Comparison of ENCODE assay signal across 19 mouse cellular contexts in genomic region chr19:60030212-60030788, GRCm38 (mm10).
DNase-seq lines count a peak whose midpoint lies in the region; ATAC-seq and TF ChIP-seq lines count a peak whose summit lies in the region.
"Had no signal": no experiment of that assay in that cellular context is flagged by ENCODE, and none has a peak within 500 bp of the region (broad histone marks: within the 10 kb centered on the region; RNA-seq: fewer than 3 reads in every experiment).

No protein-coding gene starts in this region.

- H3K4me2 ChIP-seq in hindbrain, embryonic 14.5 days (replicated peaks) = no peak overlapping the region
- H3K4me2 ChIP-seq in hindbrain, embryonic 12.5 days (replicated peaks) = no peak overlapping the region
- no peak overlapping the region for H3K4me2 ChIP-seq in kidney, postnatal 0 days (ENCODE audit: low read length)
- no peak overlapping the region for H3K4me2 ChIP-seq in neural tube, embryonic 14.5 days (ENCODE audit: low read depth, low read length)
- H3K4me2 ChIP-seq: heart, embryonic 11.5 days; limb, embryonic 12.5 days; liver, embryonic 13.5 days; lung, embryonic 14.5 days; neural tube, embryonic 12.5 days had no signal

- no peak overlapping the region for H3K9ac ChIP-seq in hindbrain, embryonic 14.5 days
- H3K9ac ChIP-seq in hindbrain, embryonic 12.5 days = no peak overlapping the region
- H3K9ac ChIP-seq in kidney, postnatal 0 days (ENCODE audit: low read depth, low read length) = no peak overlapping the region
- H3K9ac ChIP-seq in neural tube, embryonic 14.5 days (replicated peaks; ENCODE audit: low read depth, low read length) = no peak overlapping the region
- H3K9ac ChIP-seq: forebrain, postnatal 0 days; limb, embryonic 12.5 days; liver, embryonic 13.5 days; lung, embryonic 14.5 days; neural tube, embryonic 12.5 days had no signal

- no peaks in the 10 kb centered on the region for H3K9me3 ChIP-seq in hindbrain, embryonic 14.5 days (ENCODE audit: control insufficient read depth, low read length)
- no peaks in the 10 kb centered on the region for H3K9me3 ChIP-seq in hindbrain, embryonic 12.5 days (replicated peaks)
- no peaks in the 10 kb centered on the region for H3K9me3 ChIP-seq in kidney, postnatal 0 days (replicated peaks; ENCODE audit: low read length)
- no peaks in the 10 kb centered on the region for H3K9me3 ChIP-seq in neural tube, embryonic 14.5 days (ENCODE audit: control insufficient read depth, low read length)
- H3K9me3 ChIP-seq: forebrain, embryonic 10.5 days; limb, embryonic 12.5 days; liver, embryonic 13.5 days; midbrain, embryonic 10.5 days; neural tube, embryonic 12.5 days had no signal

- 0 out of 2 replicates have a peak, but pooled peaks cover 4% of the 10 kb centered on the region for H3K4me1 ChIP-seq in hindbrain, embryonic 14.5 days (replicated peaks; ENCODE audit: control insufficient read depth, insufficient read depth, low read length)
- H3K4me1 ChIP-seq in hindbrain, embryonic 12.5 days = no peaks in the 10 kb centered on the region
- no peaks in the 10 kb centered on the region for H3K4me1 ChIP-seq in kidney, postnatal 0 days (replicated peaks; ENCODE audit: insufficient read depth, low read length)
- no peaks in the 10 kb centered on the region for H3K4me1 ChIP-seq in neural tube, embryonic 14.5 days (ENCODE audit: control insufficient read depth, insufficient read depth, low read length)
- H3K4me1 ChIP-seq: forebrain, embryonic 10.5 days; limb, embryonic 12.5 days; liver, embryonic 13.5 days; midbrain, embryonic 10.5 days had no signal

- peak overlapping the region; percentile 20; the same call in 1 of the 2 replicates for H3K27ac ChIP-seq in hindbrain, embryonic 14.5 days
- H3K27ac ChIP-seq in hindbrain, embryonic 12.5 days = no peak overlapping the region
- H3K27ac ChIP-seq in kidney, postnatal 0 days = no peak overlapping the region
- H3K27ac ChIP-seq in neural tube, embryonic 14.5 days (ENCODE audit: low read depth, low read length) = no peak overlapping the region
- H3K27ac ChIP-seq: forebrain, embryonic 10.5 days; limb, embryonic 12.5 days; liver, embryonic 13.5 days; midbrain, embryonic 10.5 days; neural tube, embryonic 12.5 days had no signal

- TF ChIP-seq POLR2A in brain, embryonic 14.5 days (IDR thresholded peaks at IDR 0.05; ENCODE audit: borderline replicate concordance, extremely low read depth, insufficient read depth, insufficient read length, poor library complexity, severe bottlenecking) = no peak

- ATAC-seq in hindbrain, embryonic 14.5 days (ENCODE audit: low FRiP score) = no peak
- no peak for ATAC-seq in hindbrain, embryonic 12.5 days (ENCODE audit: low FRiP score)
- peak; percentile 80 for ATAC-seq in kidney, postnatal 0 days (replicated peaks; ENCODE audit: low FRiP score, low read depth)
- ATAC-seq in neural tube, embryonic 14.5 days (ENCODE audit: low read depth) = peak; percentile 46; the same call in 1 of the 2 replicates
- ATAC-seq: forebrain, postnatal 0 days had no signal

- TF ChIP-seq CTCF in kidney, postnatal 0 days (IDR thresholded peaks at IDR 0.05; ENCODE audit: low read depth) = no peak
- TF ChIP-seq CTCF in brain, embryonic 14.5 days (IDR thresholded peaks at IDR 0.05; ENCODE audit: borderline replicate concordance, extremely low read depth, insufficient read depth, insufficient read length) = no peak

- H3K4me3 ChIP-seq in hindbrain, embryonic 14.5 days (replicated peaks; ENCODE audit: low read length) = no peak overlapping the region
- no peak overlapping the region for H3K4me3 ChIP-seq in hindbrain, embryonic 12.5 days
- H3K4me3 ChIP-seq in kidney, postnatal 0 days (replicated peaks; ENCODE audit: low read depth, low read length) = no peak overlapping the region
- no peak overlapping the region for H3K4me3 ChIP-seq in neural tube, embryonic 14.5 days (ENCODE audit: low read depth, low read length)
- H3K4me3 ChIP-seq: forebrain, embryonic 10.5 days; limb, embryonic 12.5 days; liver, embryonic 13.5 days; midbrain, embryonic 10.5 days; neural tube, embryonic 12.5 days had no signal

- no peaks in the 10 kb centered on the region for H3K36me3 ChIP-seq in hindbrain, embryonic 14.5 days (replicated peaks; ENCODE audit: control insufficient read depth, insufficient read depth)
- no peaks in the 10 kb centered on the region for H3K36me3 ChIP-seq in hindbrain, embryonic 12.5 days
- H3K36me3 ChIP-seq in kidney, postnatal 0 days (ENCODE audit: insufficient read depth, low read length) = no peaks in the 10 kb centered on the region
- no peaks in the 10 kb centered on the region for H3K36me3 ChIP-seq in neural tube, embryonic 14.5 days (ENCODE audit: control insufficient read depth, insufficient read depth, low read length)
- H3K36me3 ChIP-seq: forebrain, embryonic 10.5 days; limb, embryonic 12.5 days; liver, embryonic 13.5 days; midbrain, embryonic 10.5 days; neural tube, embryonic 12.5 days had no signal

- DNase-seq in hindbrain, embryonic 14.5 days (ENCODE audit: low spot score) = no peak
- DNase-seq in kidney, postnatal 0 days (ENCODE audit: low spot score) = peak; percentile 87
- DNase-seq in kidney, postnatal 25 days = no peak
- DNase-seq in brain, embryonic 14.5 days (ENCODE audit: low read depth) = peak; percentile 10
- DNase-seq in layer of hippocampus, adult 9-11 months = no peak
- DNase-seq: cerebellum, adult 8-10 months; forebrain, postnatal 0 days; gastrocnemius, postnatal 36 days; liver, embryonic 13.5 days; lung, embryonic 14.5 days; lung, postnatal 36 days; thymus, adult 2 months had no signal

- 64% methylated on average over 3 of the region's 3 CpGs for WGBS in hindbrain, embryonic 14.5 days
- 68% methylated on average over 3 of the region's 3 CpGs for WGBS in hindbrain, embryonic 12.5 days
- 21% methylated on average over 3 of the region's 3 CpGs for WGBS in kidney, postnatal 0 days
- WGBS in neural tube, embryonic 14.5 days = 42% methylated on average over 3 of the region's 3 CpGs

- no peaks in the 10 kb centered on the region for H3K27me3 ChIP-seq in hindbrain, embryonic 14.5 days (ENCODE audit: control insufficient read depth, insufficient read depth, low read length)
- H3K27me3 ChIP-seq in hindbrain, embryonic 12.5 days = no peaks in the 10 kb centered on the region
- no peaks in the 10 kb centered on the region for H3K27me3 ChIP-seq in kidney, postnatal 0 days (ENCODE audit: insufficient read depth, low read length)
- H3K27me3 ChIP-seq in neural tube, embryonic 14.5 days (ENCODE audit: control insufficient read depth, insufficient read depth, low read length) = no peaks in the 10 kb centered on the region
- H3K27me3 ChIP-seq: limb, embryonic 12.5 days; liver, embryonic 13.5 days; neural tube, embryonic 12.5 days had no signal

Comparison
In these comparisons a context has a peak if more than half of its experiments do, and no peak if none do; other contexts are left out.
1. DNase-seq: peak in kidney, postnatal 0 days (single experiment) and brain, embryonic 14.5 days (single experiment); none in hindbrain, embryonic 14.5 days (single experiment), kidney, postnatal 25 days (0 of 2) and layer of hippocampus, adult 9-11 months (single experiment).
2. ATAC-seq: peak in kidney, postnatal 0 days (single experiment) and neural tube, embryonic 14.5 days (single experiment); none in hindbrain, embryonic 14.5 days (single experiment) and hindbrain, embryonic 12.5 days (single experiment).